Mouse (Mus musculus) neural tube, embryonic 12.5 days (tissue): ENCODE data around the gene Hist1h2ae. TPM values are rescaled to one million over a fixed set of nuclear protein-coding genes. Genes with fewer than 3 reads are reported as not detected.

Source experiments
- ATAC-seq: fragments of 200-750 bp; cut with Nextera tagmentation; 2 replicates; pipeline ENCODE4 v1.8.0; 2017; ENCODE audit warnings: low read depth, mild to moderate bottlenecking, moderate TSS enrichment, moderate library complexity; ENCODE audit not compliant: low FRiP score
- H3K27ac ChIP-seq: fragments of 300-500 bp; sonication (generic); 2 replicates; pipeline ENCODE4 v1.5.1; 2016
- H3K27me3 ChIP-seq: fragments of 300-500 bp; sonication (generic); replicated peaks from 2 replicates; pipeline ENCODE4 v1.6.1; 2016; ENCODE audit warnings: mild to moderate bottlenecking
- H3K36me3 ChIP-seq: fragments of 300-500 bp; sonication (generic); 2 replicates; pipeline ENCODE4 v1.6.1; 2016; ENCODE audit warnings: mild to moderate bottlenecking
- H3K4me1 ChIP-seq: fragments of 300-500 bp; sonication (generic); 2 replicates; pipeline ENCODE4 v1.6.1; 2016
- H3K4me2 ChIP-seq: fragments of 300-500 bp; sonication (generic); replicated peaks from 2 replicates; pipeline ENCODE4 v1.6.1; 2016; ENCODE audit warnings: mild to moderate bottlenecking
- H3K4me3 ChIP-seq: fragments of 300-500 bp; sonication (generic); 2 replicates; pipeline ENCODE4 v1.5.1; 2016
- H3K9ac ChIP-seq: fragments of 300-500 bp; sonication (generic); 2 replicates; pipeline ENCODE4 v1.6.1; 2016; ENCODE audit warnings: mild to moderate bottlenecking
- H3K9me3 ChIP-seq: fragments of 300-500 bp; sonication (generic); 2 replicates; pipeline ENCODE4 v1.6.1; 2016; ENCODE audit warnings: mild to moderate bottlenecking
- WGBS: fragments of 180-500 bp; shearing (Covaris S2); methylation state at CpG from one replicate; pipeline ENCODE4 v1.1.7; 2016; 5-methylcytosine and 5-hydroxymethylcytosine counted together
- polyA plus RNA-seq: library from polyadenylated mRNA; unstranded; fragments of >200 nt; fragmentation: Nextera tagmentation; extraction: Ambion mirVana; gene quantifications from 2 replicates; pipeline ENCODE4 v1.2.1, GENCODE M21; 2016

Gene Hist1h2ae
- 52.5 and 96.7 TPM in 2 replicates for polyA plus RNA-seq

GRCm38 (mm10) chr13:23571022-23571503 lies at the start of gene Hist1h2ae, which contains the start of gene Hist1h2bg:
Gene Hist1h2ae (minus strand): TSS chr13:23571220.
Gene Hist1h2bg (plus strand): TSS chr13:23571396.
- Histone ChIP-seq H3K9me3 (no peaks in the 10 kb centered on the region), H3K4me1 (peaks cover 18% of the 10 kb centered on the region), H3K4me3 (peak within 1 kb of the TSS; percentile 43), H3K36me3 (no peaks in the 10 kb centered on the region), H3K27me3 (no peaks in the 10 kb centered on the region), H3K27ac (peak within 1 kb of the TSS; percentile 86), H3K4me2 (peak within 1 kb of the TSS; percentile 72), H3K9ac (peak within 1 kb of the TSS; percentile 61)
- ATAC-seq, result peak; percentile 88
- 0% methylated on average over 18 of the region's 18 CpGs for WGBS

- peak overlapping the region; percentile 56 for H3K9ac ChIP-seq
- H3K27ac ChIP-seq, result peak overlapping the region; percentile 70; the same call in 1 of the 2 replicates
- 53% methylated on average over 12 of the region's 12 CpGs for WGBS
These were observed 49.2 kb upstream of the Hist1h2ae start for GRCm38 (mm10) chr13:23620056-23620732.

GRCm38 (mm10) chr13:23611638-23612037 lies 40.6 kb upstream of the Hist1h2ae start:
- no peak for ATAC-seq
- H3K9ac ChIP-seq, result no peak overlapping the region
- WGBS, result 87% methylated on average over 3 of the region's 3 CpGs

More at GRCm38 (mm10) chr13:23620056-23620732, 49.2 kb upstream of the Hist1h2ae start:
- Histone ChIP-seq H3K4me1 (peaks cover 11% of the 10 kb centered on the region; the same call in 1 of the 2 replicates), H3K4me2 (peak overlapping the region; percentile 95), H3K36me3 (no peaks in the 10 kb centered on the region), H3K27me3 (no peaks in the 10 kb centered on the region), H3K9me3 (no peaks in the 10 kb centered on the region), H3K4me3 (peak overlapping the region; percentile 40)
- no peak for ATAC-seq

GRCm38 (mm10) chr13:23610393-23610792 lies 39.4 kb upstream of the Hist1h2ae start:
- no peaks in the 10 kb centered on the region for H3K27me3 ChIP-seq
- 77% methylated on average over 2 of the region's 2 CpGs for WGBS
- H3K27ac ChIP-seq, result no peak overlapping the region
- no peaks in the 10 kb centered on the region for H3K36me3 ChIP-seq
- H3K4me1 ChIP-seq, result no peaks in the 10 kb centered on the region
- H3K9me3 ChIP-seq, result no peaks in the 10 kb centered on the region
- no peak overlapping the region for H3K4me2 ChIP-seq
- no peak overlapping the region for H3K4me3 ChIP-seq
- no peak overlapping the region for H3K9ac ChIP-seq
- no peak for ATAC-seq

More at GRCm38 (mm10) chr13:23611638-23612037, 40.6 kb upstream of the Hist1h2ae start:
- no peak overlapping the region for H3K4me3 ChIP-seq
- H3K27ac ChIP-seq, result no peak overlapping the region
- H3K4me1 ChIP-seq, result no peaks in the 10 kb centered on the region
- no peaks in the 10 kb centered on the region for H3K9me3 ChIP-seq
- no peaks in the 10 kb centered on the region for H3K27me3 ChIP-seq
- no peaks in the 10 kb centered on the region for H3K36me3 ChIP-seq
- no peak overlapping the region for H3K4me2 ChIP-seq

- H3K9ac ChIP-seq, result no peak overlapping the region
- no peak overlapping the region for H3K27ac ChIP-seq
- H3K4me2 ChIP-seq, result no peak overlapping the region
- no peaks in the 10 kb centered on the region for H3K4me1 ChIP-seq
- H3K9me3 ChIP-seq, result no peaks in the 10 kb centered on the region
- no peaks in the 10 kb centered on the region for H3K27me3 ChIP-seq
- no peak for ATAC-seq
- no peak overlapping the region for H3K4me3 ChIP-seq
- H3K36me3 ChIP-seq, result no peaks in the 10 kb centered on the region
These were observed 38.8 kb upstream of the Hist1h2ae start for GRCm38 (mm10) chr13:23609844-23610243.

GRCm38 (mm10) chr13:23609209-23609608 lies 38.2 kb upstream of the Hist1h2ae start:
- Histone ChIP-seq H3K36me3 (no peaks in the 10 kb centered on the region), H3K4me1 (no peaks in the 10 kb centered on the region), H3K27ac (no peak overlapping the region), H3K4me3 (no peak overlapping the region), H3K9ac (no peak overlapping the region), H3K4me2 (no peak overlapping the region), H3K27me3 (no peaks in the 10 kb centered on the region), H3K9me3 (no peaks in the 10 kb centered on the region)
- 86% methylated on average over 4 of the region's 4 CpGs for WGBS
- no peak for ATAC-seq

- Histone ChIP-seq H3K27me3 (no peaks in the 10 kb centered on the region), H3K4me1 (no peaks in the 10 kb centered on the region), H3K9me3 (no peaks in the 10 kb centered on the region), H3K27ac (no peak overlapping the region), H3K4me3 (no peak overlapping the region), H3K9ac (no peak overlapping the region), H3K36me3 (no peaks in the 10 kb centered on the region), H3K4me2 (no peak overlapping the region)
- no peak for ATAC-seq
- 91% methylated on average over 3 of the region's 3 CpGs for WGBS
These were observed 34.0 kb upstream of the Hist1h2ae start for GRCm38 (mm10) chr13:23605052-23605451.

GRCm38 (mm10) chr13:23604452-23604851 lies 33.4 kb upstream of the Hist1h2ae start:
- 88% methylated on average over 3 of the region's 3 CpGs for WGBS
- no peak overlapping the region for H3K4me3 ChIP-seq
- no peak for ATAC-seq
- H3K4me1 ChIP-seq, result no peaks in the 10 kb centered on the region
- H3K27me3 ChIP-seq, result no peaks in the 10 kb centered on the region
- no peaks in the 10 kb centered on the region for H3K36me3 ChIP-seq
- no peak overlapping the region for H3K27ac ChIP-seq
- no peaks in the 10 kb centered on the region for H3K9me3 ChIP-seq
- H3K9ac ChIP-seq, result no peak overlapping the region
- no peak overlapping the region for H3K4me2 ChIP-seq

- Histone ChIP-seq H3K4me3 (no peak overlapping the region), H3K9me3 (no peaks in the 10 kb centered on the region), H3K4me1 (no peaks in the 10 kb centered on the region), H3K4me2 (no peak overlapping the region), H3K27ac (no peak overlapping the region), H3K27me3 (no peaks in the 10 kb centered on the region), H3K36me3 (no peaks in the 10 kb centered on the region), H3K9ac (no peak overlapping the region)
- no peak for ATAC-seq
- WGBS, result 84% methylated on average over 7 of the region's 7 CpGs
These were observed 32.2 kb upstream of the Hist1h2ae start for GRCm38 (mm10) chr13:23603182-23603699.

GRCm38 (mm10) chr13:23597957-23598356 lies 26.9 kb upstream of the Hist1h2ae start:
- 7% methylated on average over 9 of the region's 9 CpGs for WGBS

GRCm38 (mm10) chr13:23595622-23596372 lies 24.8 kb upstream of the Hist1h2ae start:
- WGBS, result 86% methylated on average over 7 of the region's 7 CpGs
- Histone ChIP-seq H3K9me3 (no peaks in the 10 kb centered on the region), H3K4me3 (no peak overlapping the region), H3K4me1 (no peaks in the 10 kb centered on the region), H3K9ac (no peak overlapping the region), H3K27me3 (no peaks in the 10 kb centered on the region), H3K4me2 (no peak overlapping the region), H3K36me3 (no peaks in the 10 kb centered on the region), H3K27ac (no peak overlapping the region)
- no peak for ATAC-seq

More at GRCm38 (mm10) chr13:23597957-23598356, 26.9 kb upstream of the Hist1h2ae start:
- Histone ChIP-seq H3K9ac (no peak overlapping the region), H3K27me3 (no peaks in the 10 kb centered on the region), H3K9me3 (no peaks in the 10 kb centered on the region), H3K4me2 (no peak overlapping the region), H3K36me3 (no peaks in the 10 kb centered on the region), H3K4me3 (no peak overlapping the region), H3K4me1 (no peaks in the 10 kb centered on the region), H3K27ac (no peak overlapping the region)
- no peak for ATAC-seq

GRCm38 (mm10) chr13:23595185-23595584 lies 24.2 kb upstream of the Hist1h2ae start:
- H3K9me3 ChIP-seq, result no peaks in the 10 kb centered on the region
- no peaks in the 10 kb centered on the region for H3K36me3 ChIP-seq
- H3K4me3 ChIP-seq, result no peak overlapping the region
- H3K9ac ChIP-seq, result no peak overlapping the region
- H3K4me2 ChIP-seq, result no peak overlapping the region
- H3K27ac ChIP-seq, result no peak overlapping the region
- no peaks in the 10 kb centered on the region for H3K27me3 ChIP-seq
- no peaks in the 10 kb centered on the region for H3K4me1 ChIP-seq
- 77% methylated on average over 2 of the region's 2 CpGs for WGBS
- no peak for ATAC-seq
